Mouse (Mus musculus) stomach, postnatal 0 days (tissue): Measurements from ENCODE around the gene Hist1h4b.

ENCODE experiments used
- CTCF ChIP-seq: IDR thresholded peaks from 2 replicates; pipeline ENCODE4 v1.5.1; 2016; ENCODE audit warnings: antibody characterized with exemption, low read depth, mild to moderate bottlenecking, moderate library complexity
- EP300 ChIP-seq: optimal IDR thresholded peaks from 2 replicates; pipeline ENCODE3; 2016; ENCODE audit warnings: antibody characterized with exemption

- TF ChIP-seq CTCF (no peak), EP300 (no peak)
These were observed 14.8 kb upstream of the Hist1h4b start for GRCm38 (mm10) chr13:23742007-23742406.
